Mouse (Mus musculus) midbrain, embryonic 14.5 days (tissue): ENCODE measurements around the gene Mblac2. TPM values are rescaled to one million over a fixed set of nuclear protein-coding genes. Genes with fewer than 3 reads are reported as not detected.

ENCODE experiments used
- ATAC-seq: fragments of 200-750 bp; cut with Nextera tagmentation; 2 replicates; pipeline ENCODE4 v1.8.0; 2017; ENCODE audit warnings: moderate number of reproducible peaks, moderate library complexity; ENCODE audit not compliant: low FRiP score, low TSS enrichment
- DNase-seq: peaks from one replicate; pipeline ENCODE4 v3.0.0-alpha.2; 2015
- H3K27ac ChIP-seq: fragments of 300-500 bp; sonication (generic); replicated peaks from 2 replicates; pipeline ENCODE4 v1.5.1; 2014; ENCODE audit warnings: mild to moderate bottlenecking, low read depth, low read length, moderate library complexity
- H3K27me3 ChIP-seq: fragments of 300-500 bp; sonication (generic); 2 replicates; pipeline ENCODE4 v1.6.1; 2014; ENCODE audit warnings: low read length, control low read depth, mixed read lengths; ENCODE audit not compliant: control insufficient read depth, insufficient read depth
- H3K36me3 ChIP-seq: fragments of 300-500 bp; sonication (generic); 2 replicates; pipeline ENCODE4 v1.6.1; 2014; ENCODE audit warnings: low read length, control low read depth; ENCODE audit not compliant: control insufficient read depth, insufficient read depth
- H3K4me1 ChIP-seq: fragments of 300-500 bp; sonication (generic); 2 replicates; pipeline ENCODE4 v1.6.1; 2014; ENCODE audit warnings: mild to moderate bottlenecking, antibody characterized with exemption, low read length, control low read depth; ENCODE audit not compliant: control insufficient read depth, insufficient read depth
- H3K4me2 ChIP-seq: fragments of 300-500 bp; sonication (generic); 2 replicates; pipeline ENCODE4 v1.6.1; 2014; ENCODE audit warnings: mild to moderate bottlenecking, low read length, moderate library complexity
- H3K4me3 ChIP-seq: fragments of 300-500 bp; sonication (generic); replicated peaks from 2 replicates; pipeline ENCODE4 v1.5.1; 2014; ENCODE audit warnings: low read depth, low read length
- H3K9ac ChIP-seq: fragments of 300-500 bp; sonication (generic); replicated peaks from 2 replicates; pipeline ENCODE4 v1.6.1; 2014; ENCODE audit warnings: mild to moderate bottlenecking, low read length, moderate library complexity
- H3K9me3 ChIP-seq: fragments of 300-500 bp; sonication (generic); 2 replicates; pipeline ENCODE4 v1.6.1; 2016; ENCODE audit warnings: low read length, control low read depth, mixed read lengths; ENCODE audit not compliant: control insufficient read depth
- WGBS: fragments of 180-500 bp; shearing (Covaris S2); extraction: QIAGEN DNeasy Blood & Tissue Kit; methylation state at CpG from one replicate; pipeline ENCODE4 v1.1.7; 2014; 5-methylcytosine and 5-hydroxymethylcytosine counted together
- polyA plus RNA-seq: library from polyadenylated mRNA; unstranded; fragments of >200 nt; fragmentation: Nextera tagmentation; extraction: Ambion mirVana; gene quantifications from 2 replicates; pipeline ENCODE4 v1.2.1, GENCODE M21; 2014

Gene Mblac2
- polyA plus RNA-seq, 1 experiment from 2014 or later = 34.1 TPM

DNA sequence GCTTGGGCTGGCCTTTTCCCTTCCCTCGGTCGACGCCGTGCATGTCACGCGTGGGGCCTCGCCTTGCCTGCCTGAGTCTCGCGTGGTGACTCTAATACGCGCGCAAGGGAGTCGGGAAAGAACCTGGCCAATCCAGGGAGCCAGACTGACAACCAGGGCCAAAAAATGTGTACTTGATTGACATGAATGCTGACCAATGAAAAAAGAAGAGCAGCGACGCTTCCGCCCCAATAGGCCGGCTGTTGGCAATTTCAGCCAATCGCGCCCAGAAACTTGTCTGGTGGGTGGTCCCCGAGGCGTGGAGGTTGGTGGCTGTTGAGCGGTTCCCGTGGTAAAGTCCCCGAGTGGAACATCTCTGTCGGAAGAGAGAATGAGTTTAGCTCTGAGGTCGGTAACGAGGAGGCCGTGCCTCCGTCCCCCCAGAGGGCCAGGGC lies 71.8 kb downstream of the Mblac2 start, which contains the start of gene Cetn3:
Gene Cetn3, plus strand, starts transcription at position 107 of the 434 bp plus-strand sequence.
- H3K4me1 ChIP-seq = peaks cover 17% of the 10 kb centered on the region; the same call in 1 of the 2 replicates
- peak within 1 kb of the TSS; percentile 99 for H3K27ac ChIP-seq
- H3K9me3 ChIP-seq = no peaks in the 10 kb centered on the region
- DNase-seq (peak; percentile 97), ATAC-seq (peak; percentile 92)
- under 1% methylated on average over 29 of the region's 29 CpGs for WGBS
- H3K27me3 ChIP-seq = no peaks in the 10 kb centered on the region
- H3K36me3 ChIP-seq = peaks cover 12% of the 10 kb centered on the region; the same call in 1 of the 2 replicates
- H3K9ac ChIP-seq = peak within 1 kb of the TSS; percentile 91
- peak within 1 kb of the TSS; percentile 75 for H3K4me3 ChIP-seq
- peak within 1 kb of the TSS; percentile 74 for H3K4me2 ChIP-seq

DNA sequence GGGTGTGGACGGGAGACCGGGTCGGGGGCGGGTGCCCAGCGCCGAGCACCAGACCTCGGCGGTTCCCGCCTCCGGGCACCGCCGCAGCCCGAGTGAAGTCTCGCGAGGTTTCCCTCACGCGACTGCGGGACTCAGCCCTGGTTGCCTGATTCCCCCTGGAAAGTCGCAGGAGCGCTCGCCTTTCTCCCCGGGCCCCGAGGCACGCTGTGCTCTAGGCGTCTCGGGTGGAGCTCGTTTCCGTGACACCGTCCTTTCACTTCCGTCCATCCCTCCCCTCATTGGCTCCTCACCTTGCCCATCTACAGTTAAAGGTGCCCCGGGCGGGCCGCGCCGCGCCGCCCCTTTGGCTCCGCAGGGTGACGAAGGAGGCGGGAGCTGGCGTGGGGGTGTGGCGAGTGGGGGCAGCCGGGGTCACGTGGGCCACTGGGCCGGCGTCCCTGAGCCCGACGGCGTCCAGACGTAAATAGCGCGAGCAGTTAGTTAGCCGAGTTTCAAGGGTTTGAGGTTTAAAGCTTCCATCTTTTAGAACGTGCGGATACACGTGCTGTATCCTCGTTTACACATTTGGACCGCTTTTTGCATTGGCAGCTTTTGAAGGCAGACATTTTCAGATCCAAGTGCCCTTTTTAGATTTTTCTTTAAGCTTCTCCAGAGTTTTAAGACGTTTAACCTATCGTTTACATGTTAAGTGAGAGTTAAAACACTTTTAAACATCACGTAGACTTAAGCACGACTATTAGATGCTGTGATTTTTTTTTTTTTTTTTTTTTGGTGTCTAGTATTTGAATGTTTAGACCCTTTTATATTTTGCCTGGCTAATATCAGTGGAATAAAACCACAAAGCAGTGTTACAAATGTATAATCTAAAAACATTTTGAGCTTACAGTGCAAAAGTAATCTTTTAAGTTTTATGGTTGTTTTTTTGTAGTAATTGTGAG lies 72.5 kb downstream of the Mblac2 start:
- DNase-seq = peak; percentile 97
- Histone ChIP-seq H3K4me1 (peaks cover 17% of the 10 kb centered on the region; the same call in 1 of the 2 replicates), H3K9ac (peak overlapping the region; percentile 91), H3K4me2 (peak overlapping the region; percentile 74), H3K4me3 (peak overlapping the region; percentile 75), H3K9me3 (no peaks in the 10 kb centered on the region), H3K27ac (peak overlapping the region; percentile 99), H3K27me3 (no peaks in the 10 kb centered on the region), H3K36me3 (peaks cover 16% of the 10 kb centered on the region)
- ATAC-seq = peak; percentile 98
- WGBS = under 1% methylated on average over 62 of the region's 62 CpGs

DNA sequence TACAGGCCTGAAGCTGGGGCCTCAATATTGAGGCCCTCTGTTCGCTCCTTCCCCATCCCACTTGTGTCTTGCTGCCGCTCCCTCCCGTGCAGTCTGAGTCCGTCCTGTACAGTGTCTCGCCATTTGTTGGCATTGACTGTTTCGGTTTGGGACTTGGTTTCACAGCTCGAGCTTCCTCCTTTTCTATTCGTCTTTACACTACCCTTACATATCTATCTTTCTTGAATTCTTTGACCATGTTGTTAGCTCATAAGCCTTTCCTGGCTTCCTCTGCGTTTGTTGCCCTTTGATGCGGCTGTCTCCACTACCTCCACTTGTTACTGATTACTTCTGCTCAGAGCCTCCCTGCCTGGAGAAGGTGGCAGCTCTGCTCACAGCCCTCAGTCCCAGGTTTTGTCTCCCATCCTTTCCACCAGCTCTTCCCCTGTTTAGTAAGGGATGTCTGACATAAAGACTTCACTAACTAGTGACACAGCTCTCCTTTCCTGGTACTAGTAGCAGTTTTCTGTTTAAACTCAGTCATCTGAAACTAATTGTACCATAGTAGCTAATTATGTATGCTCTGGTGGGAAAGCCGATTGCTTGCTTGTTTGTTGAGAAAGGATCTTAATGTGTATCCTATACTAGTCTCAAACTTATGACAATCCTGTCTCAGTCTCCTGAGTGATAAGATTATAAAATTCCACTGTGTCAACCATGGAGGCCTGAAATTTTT lies 74.8 kb downstream of the Mblac2 start:
- Histone ChIP-seq H3K9ac (no peak overlapping the region; the same call in 1 of the 2 replicates), H3K4me2 (0 out of 2 replicates have a peak overlapping the region, but pooled peaks have one; percentile 19), H3K4me1 (peaks cover 17% of the 10 kb centered on the region; the same call in 1 of the 2 replicates), H3K27me3 (no peaks in the 10 kb centered on the region), H3K27ac (no peak overlapping the region), H3K9me3 (no peaks in the 10 kb centered on the region), H3K4me3 (no peak overlapping the region), H3K36me3 (peaks cover 22% of the 10 kb centered on the region)
- ATAC-seq = no peak
- no peak for DNase-seq
- WGBS = 79% methylated on average over 11 of the region's 11 CpGs

DNA sequence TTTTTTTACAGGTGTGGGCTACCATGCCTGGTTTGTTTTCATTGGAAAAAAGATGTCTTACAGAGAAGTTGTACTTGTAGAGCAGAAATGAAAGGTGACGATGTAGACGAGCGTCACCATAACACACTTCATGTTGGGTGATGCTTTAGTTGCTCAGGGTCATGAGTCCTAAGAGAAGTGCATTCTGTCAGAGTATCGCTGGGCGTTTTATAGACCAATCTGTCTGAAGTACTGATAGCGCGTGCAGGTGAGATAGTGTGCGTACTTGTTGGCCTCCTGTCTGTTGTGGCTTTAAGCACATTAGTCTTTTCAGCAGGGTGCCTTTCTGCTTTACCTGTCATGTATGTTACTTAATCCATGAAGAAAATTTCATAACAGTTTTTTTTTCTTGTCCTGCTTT lies 79.0 kb downstream of the Mblac2 start:
- no peak for DNase-seq
- 97% methylated on average over 8 of the region's 8 CpGs for WGBS

DNA sequence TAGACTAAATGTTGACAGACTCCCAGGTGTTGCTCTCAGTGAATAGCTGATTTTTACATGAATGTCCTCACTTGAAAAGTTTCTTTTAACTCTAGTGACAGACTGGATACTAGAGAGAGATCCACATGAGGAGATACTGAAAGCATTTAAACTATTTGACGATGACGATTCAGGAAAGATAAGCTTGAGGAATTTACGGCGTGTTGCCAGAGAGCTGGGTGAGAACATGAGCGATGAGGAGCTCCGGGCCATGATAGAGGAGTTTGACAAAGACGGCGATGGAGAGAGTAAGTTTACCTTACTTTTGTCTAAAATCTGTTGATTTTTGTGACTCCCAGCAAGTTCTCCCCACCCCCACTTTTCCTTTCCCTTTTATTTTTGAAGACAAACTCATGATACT lies 80.7 kb downstream of the Mblac2 start:
- 96% methylated on average over 8 of the region's 8 CpGs for WGBS
- no peak overlapping the region for H3K27ac ChIP-seq
- H3K4me2 ChIP-seq = no peak overlapping the region
- H3K4me1 ChIP-seq = no peaks in the 10 kb centered on the region
- H3K9ac ChIP-seq = no peak overlapping the region
- ATAC-seq (no peak), DNase-seq (no peak)
- no peak overlapping the region for H3K4me3 ChIP-seq
- peaks cover 35% of the 10 kb centered on the region for H3K36me3 ChIP-seq
- no peaks in the 10 kb centered on the region for H3K27me3 ChIP-seq
- no peaks in the 10 kb centered on the region for H3K9me3 ChIP-seq

More for the DNA sequence above, 79.0 kb downstream of the Mblac2 start:
- Histone ChIP-seq H3K4me1 (0 out of 2 replicates have a peak, but pooled peaks cover 10% of the 10 kb centered on the region), H3K27me3 (no peaks in the 10 kb centered on the region), H3K4me3 (no peak overlapping the region), H3K9ac (no peak overlapping the region), H3K27ac (no peak overlapping the region), H3K9me3 (no peaks in the 10 kb centered on the region), H3K4me2 (no peak overlapping the region), H3K36me3 (peaks cover 36% of the 10 kb centered on the region)
- ATAC-seq = no peak

DNA sequence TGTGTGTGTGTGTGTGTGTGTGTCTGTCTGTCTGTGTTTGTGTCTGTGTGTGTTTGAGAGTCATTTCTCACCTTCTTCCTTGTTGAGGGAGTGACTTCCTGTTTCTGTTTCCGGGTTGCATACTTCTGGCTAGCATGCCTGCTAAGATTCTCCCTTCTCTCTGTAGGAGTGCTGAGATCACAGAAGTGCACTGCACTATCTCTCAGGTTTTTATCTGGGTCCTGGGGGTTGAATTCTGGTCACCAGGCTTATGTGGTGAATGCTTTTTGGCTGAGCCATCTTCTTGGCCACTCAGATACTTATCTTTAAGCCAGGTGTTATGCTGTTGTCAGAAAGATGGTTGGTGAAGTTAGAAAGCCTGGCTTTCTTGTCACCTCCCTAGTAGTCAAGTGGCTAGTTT lies 82.7 kb downstream of the Mblac2 start:
- Histone ChIP-seq H3K4me3 (no peak overlapping the region), H3K36me3 (peaks cover 23% of the 10 kb centered on the region), H3K4me1 (no peaks in the 10 kb centered on the region), H3K9ac (no peak overlapping the region), H3K27ac (no peak overlapping the region), H3K4me2 (no peak overlapping the region), H3K27me3 (no peaks in the 10 kb centered on the region), H3K9me3 (no peaks in the 10 kb centered on the region)
- ATAC-seq = no peak
- no peak for DNase-seq
- 81% methylated on average over 1 of the region's 1 CpGs for WGBS

GRCm38 (mm10) chr13:81801121-81801520 lies 90.0 kb downstream of the Mblac2 start:
- Histone ChIP-seq H3K36me3 (0 out of 2 replicates have a peak, but pooled peaks cover 2% of the 10 kb centered on the region), H3K4me3 (no peak overlapping the region), H3K9me3 (no peaks in the 10 kb centered on the region), H3K27me3 (no peaks in the 10 kb centered on the region), H3K9ac (no peak overlapping the region), H3K4me2 (no peak overlapping the region), H3K27ac (no peak overlapping the region), H3K4me1 (no peaks in the 10 kb centered on the region)
- 46% methylated on average over 3 of the region's 3 CpGs for whole genome bisulfite sequencing
- DNase-seq (peak; percentile 62), ATAC-seq (no peak)
